Mouse (Mus musculus): ENCODE data around the gene Fndc8. TPM values are rescaled to one million over a fixed set of nuclear protein-coding genes. Genes with fewer than 3 reads are reported as not detected.
A peak's percentile ranks its signal among the peaks of the same experiment; 100 is the strongest.
"Not testable (repeated sequence)": the region's sequence is repeated elsewhere in the genome, so short reads cannot be mapped to it uniquely, and the experiment has no call there.

Fndc8 gene
- total RNA-seq, 2 experiments from 2014 or later: not detected

DNA sequence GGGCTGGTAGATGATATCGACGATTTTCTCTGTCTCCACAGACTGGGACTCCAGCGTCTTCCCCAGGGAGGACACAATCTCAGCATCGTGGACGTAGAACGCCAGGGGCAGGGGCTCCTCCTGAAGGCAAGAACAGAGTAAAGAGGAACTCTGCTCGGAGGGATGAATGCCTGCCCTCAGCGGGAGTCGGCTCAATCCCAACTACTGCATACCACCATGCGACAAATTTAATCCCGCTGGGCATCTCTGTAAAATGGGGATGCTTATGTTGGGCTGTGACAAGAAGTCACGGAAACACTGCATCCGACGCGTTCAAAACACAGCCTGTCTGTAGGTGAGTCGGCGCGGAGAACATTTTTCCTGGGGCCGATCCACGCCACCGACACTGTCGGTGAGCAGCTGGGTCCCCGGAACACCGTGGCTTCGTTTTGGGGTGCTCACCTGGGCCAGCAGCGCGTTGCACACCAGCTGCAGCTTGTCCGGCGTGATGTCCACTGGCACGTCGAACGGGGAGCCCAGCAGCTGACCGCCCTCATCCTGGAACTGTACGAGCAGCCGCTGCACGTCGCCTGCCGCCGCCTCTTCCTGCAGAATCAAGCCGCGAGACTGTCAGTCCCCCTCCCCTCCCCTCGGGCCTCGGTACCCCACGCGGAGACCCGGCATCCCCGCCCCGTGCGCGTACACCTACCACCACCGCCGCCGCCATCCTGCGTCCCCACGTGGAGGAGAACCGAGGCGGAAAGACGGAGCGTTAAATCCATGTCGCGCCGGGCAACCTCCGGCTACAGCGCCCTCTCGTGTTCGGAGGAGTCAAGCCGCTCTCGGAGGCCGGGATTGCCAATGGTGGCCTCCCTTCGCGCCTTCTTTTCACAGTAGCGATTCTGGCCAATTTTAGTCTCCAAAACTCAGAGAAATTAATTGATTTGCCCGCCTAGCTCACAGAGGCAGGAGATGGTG lies 16.0 kb downstream of the Fndc8 start, which contains the start of gene Nle1:
Nle1 (minus strand) TSS at position 761 of the 957 bp plus-strand sequence.
- intact Hi-C loops (cut with DNase I): loop anchor here (2.0 kb wide), 1 partner anchor 37 kb away; the partner anchor contains the start of gene Rffl
- peak; percentile 76 for DNase-seq (ENCODE audit: low spot score)

- no peak for DNase-seq (ENCODE audit: low spot score)
- intact Hi-C loops (cut with DNase I): loop anchor here (2.0 kb wide), 1 partner anchor 38 kb away; the partner anchor contains the start of gene Rffl
These were observed 16.7 kb downstream of the Fndc8 start for GRCm38 (mm10) chr11:82908608-82908989.

GRCm38 (mm10) chr11:82910250-82910649 lies 18.3 kb downstream of the Fndc8 start, which contains the start of gene Unc45b:
Unc45b (plus strand) TSS chr11:82910550.
- intact Hi-C loops (cut with DNase I): loop anchor here (10.0 kb wide), 2 partner anchors 315 to 385 kb away; partner anchors contain the start of gene Ap2b1
- DNase-seq (ENCODE audit: low spot score): no peak

DNA sequence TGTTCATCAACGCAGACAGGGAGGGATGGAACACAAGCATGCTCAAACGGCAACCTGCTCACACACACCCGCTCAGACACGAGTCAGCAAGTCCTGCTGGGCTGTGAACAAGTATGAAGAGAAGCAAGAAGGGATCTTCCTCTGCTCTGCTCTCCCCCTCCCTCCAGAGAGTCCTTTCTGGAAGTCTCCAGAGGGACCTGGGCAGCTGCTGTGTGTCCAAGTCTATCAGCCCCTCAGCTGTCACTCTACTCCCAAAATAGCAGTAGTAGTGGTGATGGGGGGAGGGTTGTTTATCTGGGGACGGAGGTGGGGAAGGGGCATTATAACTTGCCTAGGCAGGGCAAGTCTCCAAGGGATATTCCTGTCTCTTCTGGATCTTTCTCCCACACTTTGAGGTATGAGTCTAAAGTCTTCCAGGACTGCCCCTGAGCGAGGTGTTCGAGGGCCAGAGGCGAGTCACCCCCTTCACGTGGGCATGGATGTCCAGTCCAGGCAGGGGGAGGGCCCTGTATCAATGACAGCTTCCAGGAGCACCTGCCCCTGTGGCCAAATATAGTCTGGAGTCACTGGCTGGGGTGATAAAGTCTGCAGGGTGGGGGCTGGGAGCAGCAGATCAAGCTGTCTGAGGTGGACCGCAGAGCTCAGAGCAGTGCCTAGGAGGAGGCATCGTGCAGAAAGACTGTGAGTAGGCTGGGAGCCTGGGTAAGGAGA lies 18.9 kb downstream of the Fndc8 start:
- peak; percentile 54 for DNase-seq (ENCODE audit: low spot score)
- intact Hi-C loops (cut with DNase I): loop anchor here (10.0 kb wide), 2 partner anchors 314 to 384 kb away; partner anchors contain the start of gene Ap2b1

- intact Hi-C loops (cut with DNase I): loop anchor here (1.0 to 10.0 kb wide), 4 partner anchors 44 to 380 kb away; partner anchors contain the start of gene Ap2b1
- DNase-seq (ENCODE audit: low spot score): peak; percentile 36
These were observed 22.9 kb downstream of the Fndc8 start for GRCm38 (mm10) chr11:82914711-82915352.

- intact Hi-C loops (cut with DNase I): no loop called here
- DNase-seq (ENCODE audit: low spot score): no peak
These were observed 28.8 kb downstream of the Fndc8 start for GRCm38 (mm10) chr11:82920768-82921167.

- intact Hi-C loops (cut with DNase I): no loop called here
- no peak for DNase-seq (ENCODE audit: low spot score)
These were observed 29.8 kb downstream of the Fndc8 start for GRCm38 (mm10) chr11:82921691-82922090.

GRCm38 (mm10) chr11:82923910-82924309 lies 32.0 kb downstream of the Fndc8 start:
- DNase-seq (ENCODE audit: low spot score); intact Hi-C loops (cut with DNase I): not testable (repeated sequence)

DNA sequence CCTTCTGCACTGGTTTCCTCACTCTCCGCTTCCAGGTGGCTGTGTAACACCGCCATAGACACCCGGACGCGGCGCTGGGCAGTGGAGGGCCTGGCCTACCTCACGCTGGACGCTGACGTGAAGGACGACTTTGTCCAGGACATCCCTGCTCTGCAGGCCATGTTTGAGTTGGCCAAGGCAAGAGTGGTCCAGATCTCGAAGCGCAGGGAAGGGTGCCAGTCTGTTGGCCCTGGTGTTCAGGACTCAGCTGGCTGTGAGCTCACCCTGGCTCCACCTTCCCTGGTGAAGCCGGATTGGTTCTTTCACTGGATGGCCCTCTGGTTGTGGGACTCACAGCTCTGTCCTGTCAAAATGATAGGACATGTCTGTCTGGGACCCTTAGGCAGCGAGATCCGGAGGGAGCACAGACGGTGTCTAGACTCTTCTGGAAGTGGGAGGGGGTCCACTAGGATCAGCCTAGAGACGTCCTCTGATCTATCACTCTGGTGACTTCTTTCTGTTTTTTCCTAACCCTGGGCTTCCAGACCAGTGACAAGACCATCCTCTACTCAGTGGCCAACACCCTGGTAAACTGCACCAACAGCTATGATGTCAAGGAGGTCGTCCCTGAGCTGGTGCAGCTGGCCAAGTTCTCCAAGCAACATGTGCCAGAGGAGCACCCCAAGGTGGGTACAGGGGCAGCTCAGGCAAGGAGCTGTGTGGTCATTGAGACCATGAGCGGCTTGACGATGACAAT lies 37.1 kb downstream of the Fndc8 start:
- no peak for DNase-seq (ENCODE audit: low spot score)
- intact Hi-C loops (cut with DNase I): no loop called here

DNA sequence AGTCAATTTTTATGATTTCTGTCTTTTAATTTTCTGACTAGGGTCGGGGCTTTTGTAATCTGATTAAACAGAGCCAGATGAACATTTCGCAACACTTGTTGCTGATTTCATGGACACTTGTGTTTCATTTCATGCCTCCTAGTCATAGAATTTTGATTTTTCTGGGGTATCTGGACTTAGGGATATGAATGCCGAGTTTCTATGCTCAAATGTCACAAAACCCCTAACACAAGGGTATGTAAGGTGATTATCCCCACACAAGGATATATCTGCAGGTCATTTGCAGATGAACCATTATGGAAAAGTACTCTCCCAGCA lies 37.7 kb downstream of the Fndc8 start:
- intact Hi-C loops (cut with DNase I): no loop called here
- DNase-seq (ENCODE audit: low spot score): no peak

DNA sequence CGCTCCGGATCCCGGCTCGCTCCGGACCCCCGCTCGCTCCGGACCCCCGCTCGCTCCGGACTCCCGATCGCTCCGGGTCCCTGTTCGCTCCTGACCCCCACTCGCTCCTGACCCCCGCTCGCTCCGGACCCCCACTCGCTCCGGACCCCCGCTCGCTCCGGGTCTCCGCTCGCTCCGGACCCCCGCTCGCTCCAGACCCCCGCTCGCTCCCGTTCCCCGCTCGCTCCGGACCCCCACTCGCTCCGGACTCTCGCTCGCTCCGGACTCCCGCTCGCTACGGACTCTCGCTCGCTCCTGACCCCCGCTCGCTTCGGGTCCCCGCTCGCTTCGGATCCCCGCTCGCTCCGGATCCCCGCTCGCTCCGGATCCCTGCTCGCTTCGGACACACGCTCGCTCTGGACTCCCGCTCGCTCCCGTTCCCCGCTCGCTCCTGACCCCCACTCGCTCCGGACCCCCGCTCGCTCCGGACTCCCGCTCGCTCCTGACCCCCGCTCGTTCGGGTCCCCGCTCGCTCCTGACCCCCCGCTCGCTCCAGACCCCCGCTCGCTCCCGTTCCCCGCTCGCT lies 38.5 kb downstream of the Fndc8 start:
- DNase-seq (ENCODE audit: low spot score); intact Hi-C loops (cut with DNase I): not testable (repeated sequence)

- intact Hi-C loops (cut with DNase I); DNase-seq (ENCODE audit: low spot score): not testable (repeated sequence)
These were observed 39.2 kb downstream of the Fndc8 start for GRCm38 (mm10) chr11:82931161-82931560.

GRCm38 (mm10) chr11:82931671-82932450 lies 39.9 kb downstream of the Fndc8 start:
- DNase-seq (ENCODE audit: low spot score): not testable (repeated sequence)
- intact Hi-C loops (cut with DNase I): loop anchor here (2.0 kb wide), 1 partner anchor 27 kb away; no protein-coding TSS in a partner anchor

GRCm38 (mm10) chr11:82933186-82933585 lies 41.3 kb downstream of the Fndc8 start:
- no peak for DNase-seq (ENCODE audit: low spot score)
- intact Hi-C loops (cut with DNase I): loop anchor here (2.0 kb wide), 1 partner anchor 26 kb away; no protein-coding TSS in a partner anchor

DNA sequence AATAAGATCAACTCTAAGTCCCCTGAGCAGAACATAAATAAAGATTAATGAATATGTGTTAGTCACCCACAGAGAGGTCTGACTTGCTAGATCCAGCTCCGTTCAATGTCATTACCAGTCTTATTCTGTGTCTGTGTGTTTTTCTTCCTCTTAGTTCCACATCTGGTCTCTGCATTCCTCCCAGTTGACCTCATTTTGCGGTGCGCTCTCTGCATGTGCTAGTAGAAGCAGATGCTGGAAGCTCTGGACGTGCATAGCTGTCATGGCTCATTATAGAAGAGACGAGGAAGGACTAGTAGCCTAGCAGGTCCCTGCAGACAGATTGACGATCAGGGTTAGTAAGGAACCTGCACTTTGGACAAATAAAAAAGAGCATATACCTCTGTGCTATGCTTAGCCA lies 51.4 kb downstream of the Fndc8 start:
- intact Hi-C loops (cut with DNase I): no loop called here
- DNase-seq (ENCODE audit: low spot score): no peak

- no peak for DNase-seq (ENCODE audit: low spot score)
- intact Hi-C loops (cut with DNase I): no loop called here
These were observed 53.7 kb downstream of the Fndc8 start for GRCm38 (mm10) chr11:82945636-82946035.

- intact Hi-C loops (cut with DNase I): no loop called here
These were observed 55.5 kb downstream of the Fndc8 start for GRCm38 (mm10) chr11:82947457-82947856.

GRCm38 (mm10) chr11:82949036-82949435 lies 57.1 kb downstream of the Fndc8 start:
- DNase-seq (ENCODE audit: low spot score): no peak
- intact Hi-C loops (cut with DNase I): no loop called here

More at GRCm38 (mm10) chr11:82947457-82947856, 55.5 kb downstream of the Fndc8 start:
- no peak for DNase-seq (ENCODE audit: low spot score)
